Mouse (Mus musculus) olfactory bulb, adult 2 months (tissue): ENCODE results near the gene Mrln.

Experiments
- CTCF ChIP-seq: fragments of 200-500 bp; IDR thresholded peaks from 2 replicates; pipeline ENCODE4 v1.5.1; 2012; ENCODE audit warnings: low read depth, mild to moderate bottlenecking, low read length, moderate library complexity; ENCODE audit not compliant: insufficient read depth
- POLR2A ChIP-seq: fragments of 200-500 bp; IDR thresholded peaks from 2 replicates; pipeline ENCODE4 v1.6.1; 2012; ENCODE audit warnings: mild to moderate bottlenecking, low read depth, low read length, moderate library complexity; ENCODE audit not compliant: insufficient read depth

- no peak for TF ChIP-seq POLR2A
- no peak for TF ChIP-seq CTCF
These were observed 10.2 kb upstream of the Mrln start for GRCm38 (mm10) chr10:70194283-70194682.
